Mouse (Mus musculus) ES-Bruce4 (cell line): ENCODE data around the gene Krtap1-3.

Experiments used
- CTCF ChIP-seq: IDR thresholded peaks from one replicate; pipeline ENCODE4 v1.8.1; 2011; ENCODE audit warnings: low read depth, low read length
- POLR2A ChIP-seq: IDR thresholded peaks from one replicate; pipeline ENCODE4 v1.8.1; 2011; ENCODE audit warnings: low read length; ENCODE audit not compliant: insufficient read depth

DNA sequence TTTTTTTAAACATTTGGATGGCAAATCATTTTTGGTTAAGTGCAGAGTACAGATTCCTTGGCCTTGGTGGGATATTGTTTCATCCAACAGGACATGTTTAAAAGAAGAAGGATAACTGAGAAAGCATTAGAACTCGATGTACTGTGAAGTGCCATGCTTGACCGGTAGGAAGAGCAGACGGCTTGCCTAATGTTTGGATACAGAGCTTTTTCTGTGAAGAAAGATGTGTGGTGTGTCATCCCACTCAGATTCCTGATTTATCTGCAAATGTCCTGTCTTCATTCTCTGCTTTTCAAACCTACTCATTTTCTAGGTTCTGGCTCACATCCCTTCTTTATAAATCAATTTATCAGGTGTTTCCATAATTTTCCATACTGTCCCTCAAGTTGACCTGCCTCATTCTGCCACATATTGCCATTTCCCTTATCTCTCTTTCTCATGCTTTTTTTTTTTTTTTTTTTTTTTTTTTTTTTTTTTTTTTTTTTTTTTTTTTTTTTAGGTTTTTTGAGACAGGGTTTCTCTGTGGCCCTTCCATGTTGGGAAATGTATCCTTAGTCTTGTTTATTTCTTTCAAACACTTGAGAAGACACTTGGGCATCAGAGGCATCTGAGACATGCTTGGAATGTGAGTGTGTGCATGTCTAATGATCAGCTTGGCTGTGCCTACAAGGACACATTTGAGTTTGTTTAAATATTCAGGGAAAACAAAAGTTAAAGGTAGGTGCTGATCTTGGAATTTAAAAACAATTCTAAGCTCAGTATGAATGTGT is 33.0 kb downstream of the Krtap1-3 start:
- no peak for TF ChIP-seq CTCF
- no peak for TF ChIP-seq POLR2A
